Mouse (Mus musculus) forebrain, embryonic 16.5 days (tissue): Measurements from ENCODE around the gene Pappa. TPM values are rescaled to one million over a fixed set of nuclear protein-coding genes. Genes with fewer than 3 reads are reported as not detected.

ENCODE experiments used
- ATAC-seq: fragments of 200-750 bp; cut with Nextera tagmentation; 2 replicates; pipeline ENCODE4 v1.8.0; 2017; ENCODE audit warnings: mild to moderate bottlenecking, moderate library complexity
- H3K27ac ChIP-seq: fragments of 300-500 bp; sonication (generic); 2 replicates; pipeline ENCODE4 v1.5.1; 2014; ENCODE audit warnings: low read length, control low read depth
- H3K27me3 ChIP-seq: fragments of 300-500 bp; sonication (generic); replicated peaks from 2 replicates; pipeline ENCODE4 v1.6.1; 2014; ENCODE audit warnings: low read length; ENCODE audit not compliant: control insufficient read depth, insufficient read depth
- H3K36me3 ChIP-seq: fragments of 300-500 bp; sonication (generic); 2 replicates; pipeline ENCODE4 v1.6.1; 2014; ENCODE audit not compliant: control insufficient read depth, insufficient read depth
- H3K4me1 ChIP-seq: fragments of 300-500 bp; sonication (generic); replicated peaks from 2 replicates; pipeline ENCODE4 v1.6.1; 2014; ENCODE audit warnings: low read length; ENCODE audit not compliant: control insufficient read depth, insufficient read depth
- H3K4me2 ChIP-seq: fragments of 300-500 bp; sonication (generic); 2 replicates; pipeline ENCODE4 v1.6.1; 2014; ENCODE audit warnings: mild to moderate bottlenecking, low read length, control low read depth
- H3K4me3 ChIP-seq: fragments of 300-500 bp; sonication (generic); replicated peaks from 2 replicates; pipeline ENCODE4 v1.5.1; 2014; ENCODE audit warnings: mild to moderate bottlenecking, low read length, control low read depth
- H3K9ac ChIP-seq: fragments of 300-500 bp; sonication (generic); replicated peaks from 2 replicates; pipeline ENCODE4 v1.6.1; 2014; ENCODE audit warnings: low read depth, low read length, control low read depth
- H3K9me3 ChIP-seq: fragments of 300-500 bp; sonication (generic); 2 replicates; pipeline ENCODE4 v1.6.1; 2016; ENCODE audit warnings: low read length; ENCODE audit not compliant: control insufficient read depth
- WGBS: fragments of 180-500 bp; shearing (Covaris S2); extraction: QIAGEN DNeasy Blood & Tissue Kit; methylation state at CpG from one replicate; pipeline ENCODE4 v1.1.7; 2014; 5-methylcytosine and 5-hydroxymethylcytosine counted together
- polyA plus RNA-seq: library from polyadenylated mRNA; unstranded; fragments of >200 nt; fragmentation: Nextera tagmentation; extraction: Ambion mirVana; gene quantifications from 2 replicates; pipeline ENCODE4 v1.2.1, GENCODE M21; 2015

Pappa gene
- polyA plus RNA-seq, 1 experiment from 2014 or later, result 0.39 TPM

DNA sequence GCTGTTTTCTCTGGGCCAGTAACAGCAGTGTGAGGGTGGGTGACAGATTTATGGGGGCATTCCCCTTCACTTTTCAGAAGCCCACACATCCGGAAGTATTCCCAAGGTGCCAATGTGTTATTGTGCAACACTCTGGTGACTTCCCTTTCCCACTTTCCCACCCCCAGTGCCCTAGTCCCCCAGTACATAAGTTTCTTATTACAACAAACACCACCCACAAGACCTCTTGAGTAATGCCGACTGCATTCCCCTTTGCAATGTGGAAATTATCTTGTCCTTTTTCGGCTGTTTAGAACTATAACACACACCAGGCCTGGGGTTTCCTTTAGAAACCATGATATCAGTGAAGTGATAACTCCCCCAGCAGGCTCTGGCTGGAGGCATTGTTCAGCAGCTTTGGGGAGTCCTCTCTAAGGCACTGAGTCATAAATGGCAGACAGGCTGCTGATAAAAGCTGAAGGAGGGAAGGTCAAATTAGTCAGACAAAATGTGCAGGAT lies 118.5 kb downstream of the Pappa start:
- H3K4me2 ChIP-seq, result no peak overlapping the region
- no peaks in the 10 kb centered on the region for H3K36me3 ChIP-seq
- H3K4me1 ChIP-seq, result no peaks in the 10 kb centered on the region; the same call in 1 of the 2 replicates
- H3K27ac ChIP-seq, result no peak overlapping the region
- no peak for ATAC-seq
- H3K9me3 ChIP-seq, result no peaks in the 10 kb centered on the region
- 54% methylated on average over 3 of the region's 3 CpGs for WGBS
- no peaks in the 10 kb centered on the region for H3K27me3 ChIP-seq
- no peak overlapping the region for H3K4me3 ChIP-seq
- no peak overlapping the region for H3K9ac ChIP-seq

DNA sequence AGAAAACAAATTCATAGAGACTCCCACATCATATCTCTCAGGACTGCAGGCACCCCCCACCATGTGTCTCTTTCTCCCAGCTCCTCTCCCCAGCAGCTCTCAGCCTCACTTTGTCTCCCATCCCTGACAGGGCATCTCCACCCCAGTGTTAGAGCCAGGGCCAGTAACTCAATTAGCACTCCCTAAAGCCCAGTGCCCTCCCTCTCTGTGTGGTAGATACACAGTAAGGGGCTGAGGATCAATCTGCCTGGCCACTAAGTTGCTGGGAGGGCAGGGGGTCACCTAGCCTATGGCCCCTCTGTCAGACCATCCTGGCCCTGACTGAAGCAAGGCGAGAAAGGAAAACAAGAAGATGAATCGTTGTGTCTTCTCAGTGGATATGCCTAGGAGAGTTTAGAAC lies 119.3 kb downstream of the Pappa start:
- H3K9me3 ChIP-seq, result no peaks in the 10 kb centered on the region
- no peaks in the 10 kb centered on the region for H3K4me1 ChIP-seq
- H3K9ac ChIP-seq, result no peak overlapping the region
- no peak for ATAC-seq
- H3K27me3 ChIP-seq, result no peaks in the 10 kb centered on the region
- H3K4me2 ChIP-seq, result no peak overlapping the region
- 49% methylated on average over 2 of the region's 2 CpGs for WGBS
- H3K36me3 ChIP-seq, result no peaks in the 10 kb centered on the region
- H3K4me3 ChIP-seq, result no peak overlapping the region
- H3K27ac ChIP-seq, result no peak overlapping the region

DNA sequence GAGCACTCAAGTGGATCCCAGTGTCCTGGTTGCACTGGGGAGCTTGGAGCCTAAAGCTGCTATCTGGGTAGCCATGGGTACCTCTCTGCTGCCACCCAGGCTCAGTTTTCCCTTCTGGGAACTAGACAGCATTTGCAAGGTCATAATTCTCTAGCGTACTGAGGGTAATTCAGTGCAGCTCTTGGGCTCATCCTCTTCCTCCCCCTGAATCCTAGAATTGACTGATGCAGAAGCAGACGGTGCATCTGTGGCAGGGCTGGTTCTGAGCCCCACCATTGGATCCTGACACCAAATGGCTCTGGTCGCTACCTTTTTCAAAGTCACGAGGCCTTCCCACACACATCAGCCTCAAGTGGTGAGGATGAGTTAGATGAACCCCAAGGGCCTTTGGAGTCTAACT lies 121.0 kb downstream of the Pappa start:
- H3K9me3 ChIP-seq, result no peaks in the 10 kb centered on the region
- no peak overlapping the region for H3K4me2 ChIP-seq
- ATAC-seq, result no peak
- H3K36me3 ChIP-seq, result no peaks in the 10 kb centered on the region
- WGBS, result 33% methylated on average over 4 of the region's 4 CpGs
- H3K27ac ChIP-seq, result no peak overlapping the region
- H3K4me1 ChIP-seq, result no peaks in the 10 kb centered on the region
- no peak overlapping the region for H3K9ac ChIP-seq
- peaks cover 5% of the 10 kb centered on the region; the same call in 1 of the 2 replicates for H3K27me3 ChIP-seq
- no peak overlapping the region for H3K4me3 ChIP-seq

DNA sequence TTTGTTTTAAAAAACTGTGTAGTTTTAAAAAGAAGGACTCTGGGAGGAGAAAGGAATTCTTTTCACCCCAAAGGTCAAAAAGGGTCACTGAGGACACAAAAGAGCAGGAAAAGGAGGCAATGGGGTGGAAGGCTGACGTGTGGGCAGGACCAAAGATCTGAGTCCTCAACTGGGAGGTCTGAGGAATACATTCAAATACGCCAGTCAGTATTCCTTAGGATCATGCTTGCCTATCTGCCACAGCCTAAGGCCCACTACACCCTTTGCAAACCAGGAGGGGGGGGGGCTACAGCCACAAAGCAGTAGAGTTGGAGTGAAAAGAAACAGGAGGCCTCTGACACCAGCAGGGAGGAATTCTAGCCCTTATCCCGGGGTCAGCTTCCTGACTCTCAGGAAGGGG lies 121.5 kb downstream of the Pappa start:
- H3K9ac ChIP-seq, result no peak overlapping the region
- no peak overlapping the region for H3K4me2 ChIP-seq
- WGBS, result 48% methylated on average over 3 of the region's 3 CpGs

DNA sequence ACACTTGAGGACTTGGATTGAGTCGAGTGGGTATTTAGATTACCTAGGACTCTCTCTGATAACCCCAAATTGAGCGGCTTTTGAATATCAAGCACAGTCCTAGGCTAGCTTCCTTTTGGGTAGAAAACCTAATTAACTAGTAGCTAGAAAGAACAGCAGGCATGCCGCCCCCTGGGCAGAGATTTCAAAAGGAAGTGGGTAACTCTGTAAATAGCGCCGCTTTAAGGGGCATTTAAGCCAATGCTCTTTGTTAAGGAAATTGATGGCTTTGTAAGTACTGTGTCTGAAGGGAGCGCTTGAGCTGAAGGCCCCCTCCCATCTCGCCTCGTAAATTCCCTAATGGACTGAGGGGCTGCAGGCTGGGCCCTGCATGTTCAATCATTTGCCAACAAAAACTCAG lies 128.2 kb downstream of the Pappa start:
- no peak overlapping the region for H3K4me3 ChIP-seq
- H3K9me3 ChIP-seq, result no peaks in the 10 kb centered on the region
- H3K4me1 ChIP-seq, result peaks cover 4% of the 10 kb centered on the region; the same call in 1 of the 2 replicates
- no peaks in the 10 kb centered on the region for H3K36me3 ChIP-seq
- no peak overlapping the region for H3K9ac ChIP-seq
- no peak overlapping the region for H3K27ac ChIP-seq
- peak; percentile 91 for ATAC-seq
- WGBS, result 1% methylated on average over 8 of the region's 8 CpGs
- no peak overlapping the region for H3K4me2 ChIP-seq
- peaks cover 14% of the 10 kb centered on the region; the same call in 1 of the 2 replicates for H3K27me3 ChIP-seq

More for the DNA sequence above, 121.5 kb downstream of the Pappa start:
- no peaks in the 10 kb centered on the region for H3K36me3 ChIP-seq
- H3K4me3 ChIP-seq, result no peak overlapping the region
- H3K9me3 ChIP-seq, result no peaks in the 10 kb centered on the region
- ATAC-seq, result no peak
- H3K4me1 ChIP-seq, result no peaks in the 10 kb centered on the region
- no peak overlapping the region for H3K27ac ChIP-seq
- H3K27me3 ChIP-seq, result peaks cover 7% of the 10 kb centered on the region; the same call in 1 of the 2 replicates

DNA sequence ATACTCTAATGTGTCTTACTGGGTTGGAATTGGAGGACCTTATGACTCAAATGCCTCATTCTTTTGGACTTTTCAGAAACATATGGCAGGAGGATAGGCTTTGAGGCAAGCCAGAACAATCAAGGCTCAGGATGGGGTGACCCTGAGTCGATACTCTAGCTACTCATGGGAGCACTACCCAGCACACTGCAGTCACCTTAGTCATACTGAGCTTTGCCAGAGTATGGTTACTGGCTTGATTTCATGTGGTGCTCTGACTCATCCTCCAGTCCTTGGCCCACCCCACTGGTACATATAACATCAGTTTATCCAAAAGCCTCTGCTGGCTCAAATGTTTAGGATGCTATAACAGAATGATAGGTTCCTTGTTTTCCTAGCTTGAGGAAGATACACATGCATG lies 130.1 kb downstream of the Pappa start:
- no peak overlapping the region for H3K4me3 ChIP-seq
- peaks cover 4% of the 10 kb centered on the region; the same call in 1 of the 2 replicates for H3K4me1 ChIP-seq
- H3K27ac ChIP-seq, result no peak overlapping the region
- peaks cover 10% of the 10 kb centered on the region; the same call in 1 of the 2 replicates for H3K27me3 ChIP-seq
- H3K9ac ChIP-seq, result no peak overlapping the region
- no peak overlapping the region for H3K4me2 ChIP-seq
- H3K9me3 ChIP-seq, result no peaks in the 10 kb centered on the region
- 87% methylated on average over 1 of the region's 1 CpGs for WGBS
- no peaks in the 10 kb centered on the region for H3K36me3 ChIP-seq
- no peak for ATAC-seq

DNA sequence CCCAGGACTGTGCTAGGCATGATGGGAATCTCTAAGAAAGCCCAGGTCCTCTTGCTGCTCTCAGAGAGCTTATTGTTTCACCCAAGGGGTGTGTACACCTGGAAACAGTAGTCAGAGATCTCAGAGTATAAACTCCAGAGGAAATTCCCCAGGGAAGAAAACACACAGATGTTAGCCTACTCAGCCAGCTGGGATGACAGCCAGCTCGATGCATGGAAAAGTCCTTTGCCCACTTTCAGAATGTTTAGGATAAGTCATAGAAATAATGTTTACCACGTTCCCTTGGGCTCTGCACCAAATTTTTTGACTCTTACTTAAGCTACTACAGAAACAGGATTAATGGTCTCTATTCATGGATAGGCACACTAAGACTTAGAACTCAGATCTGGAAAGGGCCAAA lies 143.1 kb downstream of the Pappa start:
- H3K4me1 ChIP-seq, result no peaks in the 10 kb centered on the region
- H3K27me3 ChIP-seq, result no peaks in the 10 kb centered on the region
- H3K9ac ChIP-seq, result no peak overlapping the region
- no peaks in the 10 kb centered on the region for H3K36me3 ChIP-seq
- no peak overlapping the region for H3K27ac ChIP-seq
- ATAC-seq, result no peak
- 73% methylated on average over 2 of the region's 2 CpGs for WGBS
- no peak overlapping the region for H3K4me2 ChIP-seq
- H3K4me3 ChIP-seq, result no peak overlapping the region
- no peaks in the 10 kb centered on the region for H3K9me3 ChIP-seq

DNA sequence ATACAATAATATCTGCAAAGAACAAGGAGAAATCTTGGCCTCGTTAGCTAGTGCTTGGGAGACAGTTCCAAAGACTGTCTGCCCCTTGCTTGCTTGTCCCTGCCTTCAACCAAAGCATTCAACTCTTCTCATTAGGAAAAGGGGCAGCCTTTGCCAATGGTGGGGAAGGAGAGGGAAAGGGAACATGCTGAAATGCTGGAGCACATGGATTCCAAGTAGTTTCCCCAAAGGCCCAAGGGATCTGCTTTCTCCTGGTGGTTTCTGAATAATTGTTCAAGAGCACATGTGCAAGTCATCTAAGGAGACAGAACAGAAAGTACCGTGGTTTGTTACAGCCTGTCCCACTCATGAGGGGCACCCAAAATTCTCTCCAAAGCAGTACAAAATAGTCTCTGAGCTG lies 146.0 kb downstream of the Pappa start:
- Histone ChIP-seq H3K9me3 (no peaks in the 10 kb centered on the region), H3K36me3 (no peaks in the 10 kb centered on the region), H3K4me1 (0 out of 2 replicates have a peak, but pooled peaks cover 5% of the 10 kb centered on the region), H3K4me3 (no peak overlapping the region), H3K4me2 (no peak overlapping the region), H3K27me3 (no peaks in the 10 kb centered on the region), H3K9ac (no peak overlapping the region), H3K27ac (no peak overlapping the region)
- 70% methylated on average over 2 of the region's 2 CpGs for WGBS
- ATAC-seq, result no peak

DNA sequence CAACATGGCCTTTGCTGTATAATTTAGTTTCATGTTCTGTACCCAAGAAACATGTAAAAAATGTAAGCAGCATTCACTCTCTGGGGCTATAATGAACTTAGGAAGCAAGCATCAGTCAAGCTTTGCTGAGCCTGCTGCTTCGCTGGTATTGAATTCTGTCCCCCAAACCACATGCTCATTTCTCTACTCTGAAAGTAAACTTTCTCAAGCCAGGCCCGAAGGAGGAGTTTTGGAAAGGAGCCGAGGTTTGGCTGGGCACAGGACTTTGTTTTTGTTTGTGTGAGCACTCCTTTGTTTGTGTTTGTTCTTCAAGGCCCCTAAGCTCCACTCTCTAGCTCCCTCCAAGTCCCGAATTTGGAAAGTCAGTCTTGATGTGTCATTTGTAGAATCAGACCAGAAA lies 148.3 kb downstream of the Pappa start:
- H3K36me3 ChIP-seq, result no peaks in the 10 kb centered on the region
- 0 out of 2 replicates have a peak, but pooled peaks cover 5% of the 10 kb centered on the region for H3K4me1 ChIP-seq
- H3K27ac ChIP-seq, result no peak overlapping the region
- no peak overlapping the region for H3K4me3 ChIP-seq
- no peaks in the 10 kb centered on the region for H3K27me3 ChIP-seq
- H3K9me3 ChIP-seq, result no peaks in the 10 kb centered on the region
- WGBS, result 17% methylated on average over 4 of the region's 4 CpGs
- peak; percentile 44; the same call in 1 of the 2 replicates for ATAC-seq
- H3K4me2 ChIP-seq, result no peak overlapping the region
- H3K9ac ChIP-seq, result no peak overlapping the region
